Mouse (Mus musculus) midbrain, embryonic 16.5 days (tissue): Measurements from ENCODE around the gene Fut2. TPM values are rescaled to one million over a fixed set of nuclear protein-coding genes. Genes with fewer than 3 reads are reported as not detected.
A peak's percentile ranks its signal among the peaks of the same experiment; 100 is the strongest.
"Not testable (repeated sequence)": the region's sequence is repeated elsewhere in the genome, so short reads cannot be mapped to it uniquely, and the experiment has no call there.

ENCODE experiments used
- ATAC-seq: fragments of 200-750 bp; cut with Nextera tagmentation; 2 replicates; pipeline ENCODE4 v1.8.0; 2017; ENCODE audit warnings: moderate TSS enrichment
- H3K27ac ChIP-seq: fragments of 300-500 bp; sonication (generic); 2 replicates; pipeline ENCODE4 v1.5.1; 2014; ENCODE audit warnings: mild to moderate bottlenecking, low read length, mixed read lengths
- H3K27me3 ChIP-seq: fragments of 300-500 bp; sonication (generic); 2 replicates; pipeline ENCODE4 v1.6.1; 2014; ENCODE audit warnings: low read depth, low read length, mixed read lengths; ENCODE audit not compliant: control insufficient read depth, insufficient read depth
- H3K36me3 ChIP-seq: fragments of 300-500 bp; sonication (generic); 2 replicates; pipeline ENCODE4 v1.6.1; 2014; ENCODE audit warnings: mild to moderate bottlenecking, low read length, moderate library complexity, mixed read lengths; ENCODE audit not compliant: control insufficient read depth, insufficient read depth
- H3K4me1 ChIP-seq: fragments of 300-500 bp; sonication (generic); 2 replicates; pipeline ENCODE4 v1.6.1; 2014; ENCODE audit warnings: mild to moderate bottlenecking, low read length, mixed read lengths; ENCODE audit not compliant: control insufficient read depth, insufficient read depth
- H3K4me2 ChIP-seq: fragments of 300-500 bp; sonication (generic); 2 replicates; pipeline ENCODE4 v1.6.1; 2014; ENCODE audit warnings: mild to moderate bottlenecking, low read length, mixed read lengths
- H3K4me3 ChIP-seq: fragments of 300-500 bp; sonication (generic); 2 replicates; pipeline ENCODE4 v1.5.1; 2014; ENCODE audit warnings: low read depth, mild to moderate bottlenecking, low read length, moderate library complexity, mixed read lengths
- H3K9ac ChIP-seq: fragments of 300-500 bp; sonication (generic); 2 replicates; pipeline ENCODE4 v1.6.1; 2014; ENCODE audit warnings: low read depth, low read length, mixed read lengths
- H3K9me3 ChIP-seq: fragments of 300-500 bp; sonication (generic); replicated peaks from 2 replicates; pipeline ENCODE4 v1.6.1; 2014; ENCODE audit warnings: mild to moderate bottlenecking, low read length, mixed read lengths; ENCODE audit not compliant: control insufficient read depth, poor library complexity, severe bottlenecking
- WGBS: fragments of 180-500 bp; shearing (Covaris S2); extraction: QIAGEN DNeasy Blood & Tissue Kit; methylation state at CpG from one replicate; pipeline ENCODE4 v1.1.7; 2014; 5-methylcytosine and 5-hydroxymethylcytosine counted together
- polyA plus RNA-seq: library from polyadenylated mRNA; unstranded; fragments of >200 nt; fragmentation: Nextera tagmentation; extraction: Ambion mirVana; gene quantifications from 2 replicates; pipeline ENCODE4 v1.2.1, GENCODE M21; 2015

The Fut2 gene
- polyA plus RNA-seq, 1 experiment from 2014 or later = 0.16 TPM

DNA sequence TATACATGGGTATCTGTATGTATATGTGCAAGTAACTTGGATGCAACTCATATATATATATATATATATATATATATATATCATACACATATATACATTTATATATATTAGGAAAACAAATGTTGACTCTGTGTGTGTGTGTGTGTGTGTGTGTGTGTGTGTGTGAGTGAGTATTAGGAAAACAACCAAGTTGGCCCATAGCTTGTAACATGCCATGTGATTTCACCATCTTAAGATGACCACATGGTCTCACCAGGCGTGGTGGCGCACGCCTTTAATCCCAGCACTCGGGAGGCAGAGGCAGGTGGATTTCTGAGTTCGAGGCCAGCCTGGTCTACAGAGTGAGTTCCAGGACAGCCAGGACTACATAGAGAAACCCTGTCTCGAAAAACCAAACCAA is 4.5 kb downstream of the Fut2 start:
- not testable (repeated sequence) for H3K27me3 ChIP-seq, H3K36me3 ChIP-seq, H3K27ac ChIP-seq, ATAC-seq, H3K4me1 ChIP-seq, H3K9me3 ChIP-seq, H3K9ac ChIP-seq, H3K4me2 ChIP-seq, H3K4me3 ChIP-seq
- 93% methylated on average over 5 of the region's 6 CpGs for WGBS

DNA sequence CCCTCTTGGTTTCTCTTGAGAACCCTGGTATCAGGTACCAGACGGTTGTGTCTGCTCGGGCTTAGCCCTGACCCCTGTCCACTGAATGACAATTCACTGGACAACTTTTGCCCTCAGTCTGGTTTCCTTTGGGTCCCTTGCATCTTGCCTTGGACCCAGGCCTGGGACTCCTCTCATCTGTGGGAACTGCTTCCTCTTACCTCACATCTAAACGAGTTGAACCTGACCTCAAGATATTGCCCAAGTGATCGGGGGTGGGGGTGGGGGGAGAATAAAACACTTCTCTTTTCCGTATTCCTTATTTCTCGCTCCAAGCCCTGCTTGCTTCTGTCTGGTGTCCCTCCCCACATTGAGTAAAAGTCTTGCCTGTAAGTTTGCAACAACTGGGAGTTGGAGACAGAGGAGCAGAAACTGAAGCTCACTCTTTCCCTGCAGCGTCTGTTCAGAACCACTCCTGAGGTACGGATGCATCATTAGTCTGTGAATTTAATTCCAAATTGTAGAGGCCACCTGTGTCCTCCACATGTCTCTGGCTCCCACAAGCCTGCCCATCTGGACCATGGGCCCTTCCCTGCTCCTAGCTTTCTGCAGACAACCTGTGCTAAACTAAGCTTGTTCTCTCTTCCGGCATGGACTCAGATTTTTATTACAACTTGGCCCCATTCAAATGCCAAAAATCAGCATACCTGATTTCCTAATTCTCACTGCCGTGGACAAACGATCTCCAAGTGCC is 5.3 kb downstream of the Fut2 start:
- whole genome bisulfite sequencing = 81% methylated on average over 11 of the region's 11 CpGs
- no peak overlapping the region for H3K4me2 ChIP-seq
- H3K27ac ChIP-seq = no peak overlapping the region
- no peaks in the 10 kb centered on the region for H3K27me3 ChIP-seq
- H3K9me3 ChIP-seq = no peaks in the 10 kb centered on the region
- ATAC-seq = no peak
- H3K4me3 ChIP-seq = no peak overlapping the region
- H3K9ac ChIP-seq = no peak overlapping the region
- no peaks in the 10 kb centered on the region for H3K4me1 ChIP-seq
- H3K36me3 ChIP-seq = no peaks in the 10 kb centered on the region

DNA sequence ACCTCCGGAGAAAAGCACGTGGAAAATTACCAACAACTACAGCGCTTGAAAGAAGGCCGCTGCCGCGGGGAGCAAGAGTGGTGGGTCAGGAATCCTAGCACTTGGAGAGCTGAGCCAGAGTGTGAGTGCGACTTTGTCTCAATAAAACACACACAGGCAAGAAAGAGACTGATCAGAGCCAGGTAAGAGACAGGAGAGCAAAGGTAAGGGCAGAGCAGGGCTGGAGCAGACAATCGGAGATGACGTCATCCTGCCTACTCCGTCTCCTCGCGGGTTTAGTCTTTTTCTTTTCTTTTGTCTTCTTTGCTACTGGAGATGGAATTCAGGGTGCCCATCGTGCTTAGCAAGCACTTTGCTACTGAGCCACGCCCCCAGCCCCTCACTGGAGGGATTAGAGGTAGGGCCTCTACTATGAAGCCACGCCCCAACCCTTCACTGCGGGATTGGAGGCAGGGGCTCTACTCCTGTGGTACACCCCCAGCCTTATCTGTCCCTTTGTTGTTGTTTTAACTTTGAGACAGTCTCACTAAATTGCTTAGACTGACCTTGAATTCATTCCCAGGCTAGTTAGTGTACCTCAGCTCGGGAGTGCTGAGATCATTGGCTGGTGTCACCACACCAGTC is 11.7 kb downstream of the Fut2 start:
- H3K4me3 ChIP-seq = no peak overlapping the region
- 27% methylated on average over 17 of the region's 17 CpGs for WGBS
- H3K9ac ChIP-seq = no peak overlapping the region
- H3K4me1 ChIP-seq = peaks cover 6% of the 10 kb centered on the region; the same call in 1 of the 2 replicates
- no peaks in the 10 kb centered on the region for H3K27me3 ChIP-seq
- peak overlapping the region; percentile 26 for H3K4me2 ChIP-seq
- H3K27ac ChIP-seq = no peak overlapping the region
- no peaks in the 10 kb centered on the region for H3K36me3 ChIP-seq
- no peaks in the 10 kb centered on the region for H3K9me3 ChIP-seq
- ATAC-seq = 0 out of 2 replicates have a peak, but pooled peaks have one; percentile 51

DNA sequence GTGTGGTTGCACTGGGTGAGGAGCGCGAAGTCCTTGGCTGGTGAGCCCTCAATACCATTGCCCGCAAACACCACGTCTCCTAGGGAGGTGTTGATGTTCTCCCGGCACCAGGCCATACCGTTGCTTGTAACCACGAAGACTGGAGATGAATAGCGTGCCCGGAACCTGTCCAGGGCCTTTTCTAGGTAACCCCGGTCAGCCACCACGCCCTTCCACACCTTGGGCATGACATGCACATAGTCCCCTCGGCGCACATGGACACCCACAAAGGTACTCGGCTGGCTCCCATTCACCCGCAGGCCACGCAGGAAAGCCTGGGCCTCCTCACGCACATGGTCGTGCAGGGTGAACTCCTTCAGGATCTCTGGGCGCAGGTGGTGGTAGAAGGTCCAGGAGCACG is 15.7 kb downstream of the Fut2 start:
- not testable (repeated sequence) for ATAC-seq, H3K36me3 ChIP-seq, H3K4me3 ChIP-seq, H3K27ac ChIP-seq, H3K9me3 ChIP-seq, H3K4me1 ChIP-seq, H3K9ac ChIP-seq, H3K4me2 ChIP-seq, H3K27me3 ChIP-seq
- 93% methylated on average over 19 of the region's 20 CpGs for WGBS

DNA sequence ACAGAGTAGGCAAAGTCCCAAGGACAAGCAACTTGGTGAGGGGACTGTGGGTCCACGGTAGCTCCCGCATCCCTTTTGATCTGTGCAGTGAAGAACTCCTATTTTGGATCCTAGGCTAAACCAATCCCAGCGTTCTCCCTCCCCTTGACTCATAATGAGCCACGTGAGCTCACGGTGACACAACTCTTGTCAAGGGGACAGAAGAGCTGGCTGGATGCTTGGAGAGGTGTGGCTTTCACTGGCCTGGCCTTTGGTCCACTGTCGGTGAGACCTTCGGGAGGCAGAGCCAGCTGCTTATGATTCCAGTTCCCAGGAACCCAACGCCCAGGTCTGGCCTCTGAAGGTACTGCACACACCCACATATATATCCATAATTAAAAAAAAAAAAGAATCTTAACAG is 16.8 kb downstream of the Fut2 start:
- 82% methylated on average over 8 of the region's 8 CpGs for WGBS
- ATAC-seq = no peak
- Histone ChIP-seq H3K4me3 (no peak overlapping the region), H3K4me2 (no peak overlapping the region), H3K27ac (no peak overlapping the region), H3K36me3 (no peaks in the 10 kb centered on the region), H3K27me3 (no peaks in the 10 kb centered on the region), H3K9ac (no peak overlapping the region), H3K9me3 (no peaks in the 10 kb centered on the region), H3K4me1 (peaks cover 9% of the 10 kb centered on the region; the same call in 1 of the 2 replicates)

DNA sequence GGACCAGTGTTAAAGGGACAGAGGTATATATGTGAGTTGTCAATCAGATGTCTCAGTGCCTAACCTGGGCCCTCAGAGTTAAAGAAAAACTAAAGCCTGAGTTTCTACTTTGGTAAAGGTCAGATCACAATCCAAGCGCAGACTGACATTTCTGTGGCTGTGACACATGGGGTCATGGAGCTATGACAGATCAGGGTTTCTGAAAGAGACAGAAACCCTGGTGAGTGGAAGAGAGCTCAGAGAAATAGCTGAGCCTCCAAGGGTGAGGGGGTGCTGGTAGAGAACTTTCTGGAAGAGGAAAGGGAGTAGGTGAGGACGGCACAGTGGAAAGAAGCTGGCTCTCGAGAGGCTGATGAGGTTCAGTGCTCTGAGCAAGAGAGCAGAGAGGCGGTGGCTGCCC is 19.5 kb downstream of the Fut2 start:
- no peak for ATAC-seq

DNA sequence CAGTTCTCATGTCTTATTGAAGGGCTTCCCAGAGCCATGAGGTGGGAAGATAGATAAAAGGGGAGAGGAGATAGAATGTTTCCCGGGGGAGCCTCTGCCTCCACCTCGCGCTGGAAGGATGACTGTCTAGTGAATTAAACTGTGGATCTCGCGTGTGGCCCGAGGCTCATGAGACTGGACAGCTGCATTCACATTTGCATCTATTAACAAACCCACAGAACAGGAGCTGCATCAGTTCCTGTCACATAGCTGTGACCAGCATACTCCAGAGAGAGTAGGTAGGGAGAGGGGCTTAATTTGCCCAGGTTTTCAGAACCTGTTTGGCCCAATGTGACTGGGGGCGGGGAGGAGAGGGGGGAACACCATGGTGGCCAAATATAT is 20.6 kb downstream of the Fut2 start:
- WGBS = 63% methylated on average over 7 of the region's 7 CpGs
- no peak for ATAC-seq

More for the DNA sequence above, 19.5 kb downstream of the Fut2 start:
- 82% methylated on average over 4 of the region's 4 CpGs for WGBS
- peaks cover 17% of the 10 kb centered on the region for H3K4me1 ChIP-seq
- no peak overlapping the region for H3K27ac ChIP-seq
- H3K4me2 ChIP-seq = no peak overlapping the region
- no peaks in the 10 kb centered on the region for H3K36me3 ChIP-seq
- H3K9ac ChIP-seq = no peak overlapping the region
- H3K4me3 ChIP-seq = no peak overlapping the region
- no peaks in the 10 kb centered on the region for H3K27me3 ChIP-seq
- no peaks in the 10 kb centered on the region for H3K9me3 ChIP-seq

DNA sequence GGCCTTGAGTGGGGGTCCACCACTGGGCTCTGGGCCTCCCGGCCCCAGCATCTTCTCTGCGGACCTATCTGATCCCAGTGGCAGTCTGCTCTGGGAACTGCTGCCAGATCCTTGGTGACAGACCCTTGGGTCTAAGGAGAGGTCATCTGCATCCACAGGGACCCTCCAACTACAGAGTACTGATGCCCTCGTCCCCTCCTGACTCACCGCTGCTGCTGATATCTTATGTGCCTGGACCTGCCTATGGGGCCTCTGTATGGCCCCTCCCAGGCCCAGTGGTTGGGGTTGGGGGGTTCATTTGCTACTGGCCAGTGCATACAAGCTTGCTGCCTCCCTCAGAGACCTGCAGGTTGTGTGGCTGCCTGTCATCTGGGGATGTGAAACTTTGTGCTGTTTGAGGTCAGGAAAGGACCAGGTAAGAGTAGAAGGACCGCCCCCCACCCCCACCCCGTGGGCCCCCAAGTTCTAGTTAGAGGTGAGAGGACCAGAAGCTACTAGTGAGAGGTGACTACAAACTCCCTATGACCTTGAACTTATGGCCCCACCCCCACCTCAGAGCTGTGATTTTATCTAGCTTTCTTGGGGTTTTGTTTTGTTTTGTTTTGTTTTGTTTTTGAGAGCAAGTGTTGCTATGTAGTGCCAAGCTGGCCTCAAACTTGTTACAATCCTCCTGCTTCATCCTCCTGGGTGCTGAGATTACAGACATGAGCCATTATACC is 21.2 kb downstream of the Fut2 start:
- no peaks in the 10 kb centered on the region for H3K9me3 ChIP-seq
- no peak for ATAC-seq
- 84% methylated on average over 6 of the region's 6 CpGs for WGBS
- peak overlapping the region; percentile 77 for H3K4me2 ChIP-seq
- H3K4me1 ChIP-seq = peaks cover 17% of the 10 kb centered on the region
- no peaks in the 10 kb centered on the region for H3K36me3 ChIP-seq
- H3K27me3 ChIP-seq = no peaks in the 10 kb centered on the region
- peak overlapping the region; percentile 60 for H3K9ac ChIP-seq
- H3K27ac ChIP-seq = peak overlapping the region; percentile 89
- H3K4me3 ChIP-seq = peak overlapping the region; percentile 48

More for the DNA sequence above, 20.6 kb downstream of the Fut2 start:
- H3K4me2 ChIP-seq = no peak overlapping the region
- no peaks in the 10 kb centered on the region for H3K36me3 ChIP-seq
- H3K4me3 ChIP-seq = no peak overlapping the region
- no peaks in the 10 kb centered on the region for H3K27me3 ChIP-seq
- H3K9ac ChIP-seq = no peak overlapping the region
- H3K27ac ChIP-seq = no peak overlapping the region
- H3K9me3 ChIP-seq = no peaks in the 10 kb centered on the region
- peaks cover 17% of the 10 kb centered on the region for H3K4me1 ChIP-seq

DNA sequence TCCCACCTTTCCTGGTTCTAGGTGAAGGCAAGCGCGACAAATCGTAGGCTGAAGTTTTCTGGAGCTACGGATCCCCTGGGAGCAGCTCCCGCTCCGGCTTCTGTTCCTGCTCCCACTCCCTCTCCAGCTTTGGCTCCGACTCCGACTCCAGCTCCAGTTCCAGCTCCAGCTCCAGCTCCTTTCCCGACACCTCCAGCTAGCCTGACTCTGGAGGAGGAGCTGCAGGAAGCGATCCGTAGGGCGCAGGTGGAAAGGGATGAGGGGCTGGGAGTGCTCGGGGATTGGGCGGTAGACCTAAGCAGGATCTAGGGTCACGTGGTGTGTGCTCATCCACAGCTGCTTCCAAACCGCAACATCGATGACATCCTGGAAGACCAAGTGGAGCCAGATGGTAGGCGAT is 22.0 kb downstream of the Fut2 start:
- Histone ChIP-seq H3K27ac (peak overlapping the region; percentile 89), H3K4me1 (peaks cover 17% of the 10 kb centered on the region), H3K4me2 (peak overlapping the region; percentile 77), H3K9me3 (no peaks in the 10 kb centered on the region), H3K9ac (peak overlapping the region; percentile 60), H3K4me3 (peak overlapping the region; percentile 48), H3K36me3 (no peaks in the 10 kb centered on the region), H3K27me3 (no peaks in the 10 kb centered on the region)
- WGBS = 4% methylated on average over 18 of the region's 18 CpGs
- ATAC-seq = peak; percentile 55
